Mouse (Mus musculus) fat pad, adult 2 months (tissue): ENCODE results near the gene Rragc.

ENCODE experiments used
- DNase-seq: peaks from one replicate; pipeline ENCODE4 v3.0.0-alpha.2; 2011; ENCODE audit warnings: low read depth, low spot score; ENCODE audit errors: extremely low read depth

The Rragc gene

GRCm38 (mm10) chr4:123949649-123950048 lies 32.4 kb downstream of the Rragc start:
- no peak for DNase-seq

- DNase-seq = no peak
Measured at GRCm38 (mm10) chr4:123952059-123952458, 34.8 kb downstream of the Rragc start.

DNA sequence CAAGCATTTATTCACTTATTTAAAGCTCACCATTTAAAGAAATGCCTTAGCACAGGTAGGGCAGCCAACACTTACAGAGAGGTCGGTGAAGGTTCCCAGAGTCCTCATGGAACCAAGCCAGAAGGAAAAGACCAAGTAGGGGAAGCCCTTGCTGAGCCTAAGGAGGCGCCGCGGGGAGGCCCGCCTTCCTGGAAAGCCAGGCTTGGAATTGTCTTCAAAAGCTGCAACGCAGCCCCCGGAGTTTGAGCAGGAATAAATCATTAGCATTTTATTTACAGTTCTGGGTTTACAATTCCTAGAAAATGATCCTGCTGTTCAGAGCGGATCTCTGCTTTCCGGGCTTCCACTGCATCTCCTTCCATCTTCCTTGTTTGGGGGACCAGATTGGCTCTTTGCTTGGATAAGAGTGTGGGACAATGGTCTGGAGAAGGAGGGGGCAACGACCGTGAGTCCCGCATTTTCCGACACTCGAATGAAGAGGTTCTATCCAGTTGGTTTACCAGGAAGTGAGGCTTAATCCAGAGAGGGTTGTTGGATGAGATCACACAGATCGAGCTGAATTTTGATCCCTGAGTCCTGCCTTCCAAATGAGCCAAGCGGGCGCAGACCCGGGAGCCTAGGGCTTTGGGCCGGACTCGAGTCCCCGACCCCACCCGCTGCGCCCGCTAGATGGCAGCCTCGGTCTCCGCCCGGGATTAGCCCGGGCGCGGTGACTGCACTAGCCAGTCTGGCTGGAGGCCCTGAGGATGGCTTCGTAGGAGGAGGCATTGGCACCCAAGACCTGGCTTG lies 39.7 kb downstream of the Rragc start:
- DNase-seq = peak; percentile 23

GRCm38 (mm10) chr4:123957492-123957808 lies 40.2 kb downstream of the Rragc start:
- no peak for DNase-seq

- no peak for DNase-seq
Measured at GRCm38 (mm10) chr4:123957891-123958290, 40.6 kb downstream of the Rragc start.

DNA sequence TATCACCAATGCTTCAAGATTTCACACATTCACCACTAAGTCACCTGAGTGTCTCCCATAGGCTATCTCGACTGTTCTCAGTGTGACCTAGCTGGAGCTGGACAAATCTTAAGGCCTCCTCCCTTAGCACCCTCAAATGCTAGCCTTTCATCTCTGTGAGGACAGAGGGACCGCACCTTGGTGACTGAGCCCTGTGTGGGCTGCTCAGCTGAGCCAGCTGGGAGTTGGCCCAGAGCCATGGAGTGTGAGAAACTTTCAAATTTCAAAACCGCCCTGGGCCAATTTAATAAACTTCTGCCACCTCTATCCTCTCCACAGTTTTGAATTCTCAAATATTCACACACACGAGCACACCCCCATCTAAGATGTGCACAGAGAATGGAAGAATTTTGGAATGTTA lies 43.7 kb downstream of the Rragc start:
- DNase-seq = no peak

DNA sequence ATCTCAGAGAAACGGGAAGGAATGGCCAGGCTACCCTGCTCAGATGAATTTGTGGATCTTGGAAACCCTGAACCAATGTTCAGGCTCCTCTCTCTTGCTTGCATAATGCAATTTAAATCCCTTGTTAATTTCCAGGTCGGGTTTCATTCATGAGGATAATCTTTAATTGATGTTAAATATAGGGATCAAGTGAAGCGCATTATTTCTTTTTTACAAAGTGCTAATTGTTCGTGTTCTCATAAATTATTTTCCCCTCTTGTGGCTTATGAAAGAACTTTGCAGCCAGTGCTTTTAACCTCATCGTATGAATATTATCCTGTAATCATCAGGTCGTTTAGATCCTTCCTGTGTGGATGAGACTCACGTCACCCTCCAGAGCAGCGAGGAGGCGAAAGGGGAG lies 45.5 kb downstream of the Rragc start:
- DNase-seq = no peak

DNA sequence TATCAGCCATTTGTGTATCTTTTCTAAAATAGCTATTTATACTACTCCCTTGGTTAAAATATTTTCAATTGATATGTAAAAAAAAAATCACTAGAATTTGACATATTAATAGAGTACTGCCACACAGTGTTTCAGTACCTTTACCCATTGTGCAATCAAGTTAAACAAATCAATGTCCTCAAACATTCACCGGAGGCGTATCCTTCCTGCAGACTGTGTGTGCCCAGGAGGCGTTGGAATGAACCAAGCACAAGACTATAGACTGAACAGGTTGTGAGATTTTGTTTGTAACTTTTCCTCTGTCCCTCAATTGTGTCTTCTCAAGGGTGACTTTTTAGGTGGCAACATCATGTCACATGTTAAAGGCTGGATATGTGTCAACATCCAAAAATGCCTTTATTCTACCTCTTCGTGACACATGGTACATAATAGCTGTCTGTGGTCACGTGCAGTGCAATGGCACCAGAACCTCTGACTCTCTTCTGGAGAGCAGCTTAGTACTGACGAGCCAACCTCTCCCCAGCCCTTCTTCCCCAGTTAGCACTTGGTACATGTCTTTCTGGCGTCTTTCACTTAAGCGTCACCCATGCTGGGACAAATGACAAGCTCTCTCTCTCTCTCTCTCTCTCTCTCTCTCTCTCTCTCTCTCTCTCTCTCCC lies 51.5 kb downstream of the Rragc start:
- DNase-seq = no peak

GRCm38 (mm10) chr4:123969458-123969857 lies 52.2 kb downstream of the Rragc start:
- DNase-seq = no peak

DNA sequence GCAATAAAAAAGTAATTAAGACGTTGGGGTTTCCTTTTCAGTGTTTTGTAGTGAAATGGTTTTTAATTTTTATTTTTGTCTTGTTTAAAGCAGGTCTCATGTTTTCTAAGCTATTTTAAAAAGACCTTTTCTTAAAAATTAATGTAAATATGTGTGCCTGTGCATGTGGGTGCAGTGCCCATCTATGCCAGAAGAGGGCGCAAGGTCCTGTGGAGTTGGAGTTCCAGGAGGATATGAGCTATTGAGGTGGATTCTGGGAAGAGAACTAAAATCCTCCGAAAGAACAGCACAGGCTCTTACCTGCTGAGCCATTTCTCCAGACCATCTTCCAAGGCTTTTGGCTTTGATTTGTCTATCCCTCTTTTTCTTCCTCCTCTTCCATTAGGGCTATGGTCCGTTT lies 53.8 kb downstream of the Rragc start:
- DNase-seq = no peak

DNA sequence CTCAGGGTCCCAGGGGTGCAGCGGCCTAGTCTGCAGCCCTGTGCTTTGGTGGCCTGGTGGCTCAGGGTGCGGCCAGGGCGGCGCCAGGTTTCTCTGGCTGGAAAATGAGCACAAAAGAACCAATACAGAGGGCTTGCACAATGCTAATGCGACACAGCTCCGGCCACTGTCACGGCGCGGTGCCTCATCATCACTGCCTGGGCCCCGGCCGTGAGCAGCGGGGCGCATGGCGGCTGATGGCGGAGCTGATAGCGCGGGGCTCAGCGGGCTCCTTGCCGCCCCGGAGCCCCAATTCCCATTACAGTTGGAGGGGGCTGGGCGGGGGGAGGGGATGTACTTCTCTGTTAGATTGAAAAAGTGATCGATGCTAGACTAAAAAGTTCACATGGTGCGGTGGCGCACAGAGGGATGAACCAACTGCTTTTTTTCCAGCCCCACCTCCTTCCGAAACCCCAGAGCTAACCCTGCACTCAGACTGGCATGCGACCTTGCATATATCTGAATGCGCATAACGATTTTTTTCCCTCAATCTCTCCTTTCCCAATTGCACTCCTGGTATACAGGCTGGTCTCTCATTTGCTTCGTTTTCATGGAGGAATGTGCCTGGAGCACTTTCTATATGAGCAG lies 55.3 kb downstream of the Rragc start:
- no peak for DNase-seq

DNA sequence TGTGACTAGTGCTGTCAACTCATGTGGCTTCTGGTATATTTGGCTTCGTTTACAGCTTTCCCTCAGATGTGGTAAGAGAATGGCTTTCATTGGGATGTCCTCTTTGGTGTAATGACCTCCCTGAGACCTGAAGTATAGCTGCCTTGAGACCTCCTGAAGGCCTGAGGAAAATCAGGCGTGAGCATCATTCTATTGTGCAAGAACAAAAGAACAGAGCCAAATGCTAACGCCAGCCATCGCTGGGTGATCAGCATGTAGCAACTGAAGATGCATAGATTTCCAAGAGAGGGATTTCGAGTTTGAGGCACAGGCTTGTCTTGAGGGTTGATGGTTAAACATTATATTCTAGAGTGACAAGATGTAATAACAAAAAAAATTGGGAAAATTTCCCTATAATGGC lies 64.9 kb downstream of the Rragc start:
- DNase-seq = no peak
